Mouse (Mus musculus) megakaryocyte, embryonic 14.5 days (primary cell): Measurements from ENCODE around the gene Vgll3.

Experiments
- FLI1 ChIP-seq: IDR thresholded peaks from 2 replicates; pipeline ENCODE4 v1.6.1; 2012; ENCODE audit warnings: low read length, inconsistent platforms, mixed read lengths
- GATA1 ChIP-seq: IDR thresholded peaks from 3 replicates; pipeline ENCODE4 v1.6.1; 2012; ENCODE audit warnings: mixed read lengths, low read length, inconsistent platforms, borderline replicate concordance

- TF ChIP-seq FLI1 (no peak), GATA1 (no peak)
Measured at GRCm38 (mm10) chr16:65864471-65864870, 49.4 kb downstream of the Vgll3 start.
